Mouse (Mus musculus): ENCODE data around the gene Cox6a2. TPM values are rescaled to one million over a fixed set of nuclear protein-coding genes. Genes with fewer than 3 reads are reported as not detected.
"Not testable (repeated sequence)": the region's sequence is repeated elsewhere in the genome, so short reads cannot be mapped to it uniquely, and the experiment has no call there.

Gene Cox6a2
- polyA plus RNA-seq, 1 experiment from 2014 or later = 0.24 TPM

DNA sequence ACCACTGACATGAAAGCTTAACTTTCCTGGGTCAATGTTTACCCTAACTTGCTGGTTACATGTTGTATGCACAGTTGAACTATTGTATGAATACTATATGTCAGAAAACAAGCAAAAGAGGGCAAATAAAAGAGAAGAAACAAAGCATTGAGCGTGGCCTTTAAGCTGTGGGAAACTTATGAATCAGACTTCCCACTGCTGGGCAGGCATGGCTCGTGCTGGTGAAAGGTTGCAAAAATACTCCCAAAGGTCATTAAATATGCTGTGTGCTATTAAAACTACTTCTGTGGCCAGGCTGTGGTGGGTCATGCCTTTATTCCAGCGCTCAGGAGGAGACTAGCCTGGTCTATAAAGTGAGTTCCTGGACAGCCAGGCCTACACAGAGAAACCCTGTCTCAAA, 36.2 kb downstream of the Cox6a2 start:
- H3K27ac ChIP-seq (replicated peaks) = no peak overlapping the region
- TF ChIP-seq EP300 (optimal IDR thresholded peaks at IDR 0.05) (no peak), CTCF (IDR thresholded peaks at IDR 0.05; ENCODE audit: low read depth) (no peak)
- no peaks in the 10 kb centered on the region for H3K27me3 ChIP-seq (ENCODE audit: control insufficient read depth, insufficient read depth, low read length)
- H3K4me2 ChIP-seq (replicated peaks; ENCODE audit: low read depth) = no peak overlapping the region
- no peaks in the 10 kb centered on the region for H3K36me3 ChIP-seq (ENCODE audit: control insufficient read depth, insufficient read depth, low read length)
- no peak overlapping the region for H3K4me3 ChIP-seq (ENCODE audit: low read depth, low read length)
- H3K9ac ChIP-seq (ENCODE audit: low read length) = no peak overlapping the region
- ATAC-seq (ENCODE audit: low FRiP score, low TSS enrichment) (peak; percentile 47; the same call in 1 of the 2 replicates), DNase-seq (ENCODE audit: low spot score) (no peak)
- H3K9me3 ChIP-seq (ENCODE audit: control insufficient read depth, low read length) = no peaks in the 10 kb centered on the region
- H3K4me1 ChIP-seq (replicated peaks; ENCODE audit: control insufficient read depth, insufficient read depth) = no peaks in the 10 kb centered on the region
- WGBS = 63% methylated on average over 3 of the region's 3 CpGs

DNA sequence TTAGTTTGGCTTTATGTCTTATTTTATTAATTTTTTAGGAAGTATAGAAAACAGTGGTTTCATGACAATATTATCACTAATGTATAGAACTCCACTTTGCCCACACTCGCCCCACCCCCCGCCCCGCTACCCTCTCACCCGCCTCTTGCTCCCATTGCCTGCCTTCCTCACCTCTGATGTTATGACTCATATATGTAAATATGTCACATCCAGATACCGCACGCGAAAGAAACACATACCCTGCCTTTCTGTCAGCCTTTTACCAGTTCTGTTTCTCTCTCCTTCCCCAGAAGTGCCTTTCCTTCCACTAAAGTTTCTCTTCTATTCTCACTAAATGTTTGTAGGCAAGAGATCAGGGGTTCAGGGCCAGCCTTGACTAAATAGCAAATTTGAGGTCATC, 39.8 kb downstream of the Cox6a2 start:
- WGBS = 47% methylated on average over 7 of the region's 7 CpGs
- Histone ChIP-seq H3K27me3 (ENCODE audit: control insufficient read depth, insufficient read depth, low read length) (no peaks in the 10 kb centered on the region), H3K4me1 (replicated peaks; ENCODE audit: control insufficient read depth, insufficient read depth) (no peaks in the 10 kb centered on the region), H3K4me3 (ENCODE audit: low read depth, low read length) (no peak overlapping the region), H3K9ac (ENCODE audit: low read length) (no peak overlapping the region), H3K4me2 (replicated peaks; ENCODE audit: low read depth) (no peak overlapping the region), H3K36me3 (ENCODE audit: control insufficient read depth, insufficient read depth, low read length) (no peaks in the 10 kb centered on the region), H3K27ac (replicated peaks) (no peak overlapping the region), H3K9me3 (ENCODE audit: control insufficient read depth, low read length) (no peaks in the 10 kb centered on the region)
- TF ChIP-seq CTCF (IDR thresholded peaks at IDR 0.05; ENCODE audit: low read depth) = no peak
- no peak for TF ChIP-seq EP300 (optimal IDR thresholded peaks at IDR 0.05)
- DNase-seq (ENCODE audit: low spot score) (peak; percentile 31), ATAC-seq (ENCODE audit: low FRiP score, low TSS enrichment) (peak; percentile 60; the same call in 1 of the 2 replicates)

DNA sequence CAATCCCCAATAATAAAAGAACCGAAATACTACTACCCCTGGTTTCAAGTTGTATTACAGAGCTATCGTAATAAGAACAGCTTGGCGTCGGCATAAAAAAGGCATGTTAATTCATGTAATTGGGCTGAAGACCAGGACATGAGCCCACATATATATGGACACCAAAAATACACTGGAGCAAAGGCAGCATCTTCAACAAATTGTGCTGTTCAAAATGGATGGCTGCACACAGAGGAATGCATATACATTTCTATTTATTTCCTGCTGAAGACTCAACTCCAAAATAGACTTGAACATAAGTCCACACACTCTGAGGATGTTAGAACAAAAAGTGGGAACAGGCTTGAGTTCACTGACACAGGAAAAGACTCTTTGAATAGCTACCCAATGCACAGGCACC, 42.2 kb downstream of the Cox6a2 start:
- 96% methylated on average over 4 of the region's 4 CpGs for WGBS
- no peaks in the 10 kb centered on the region for H3K9me3 ChIP-seq (ENCODE audit: control insufficient read depth, low read length)
- H3K36me3 ChIP-seq (ENCODE audit: control insufficient read depth, insufficient read depth, low read length) = no peaks in the 10 kb centered on the region
- no peak overlapping the region for H3K4me2 ChIP-seq (replicated peaks; ENCODE audit: low read depth)
- H3K27me3 ChIP-seq (ENCODE audit: control insufficient read depth, insufficient read depth, low read length) = no peaks in the 10 kb centered on the region
- no peak overlapping the region for H3K4me3 ChIP-seq (ENCODE audit: low read depth, low read length)
- no peak overlapping the region for H3K27ac ChIP-seq (replicated peaks)
- no peaks in the 10 kb centered on the region for H3K4me1 ChIP-seq (replicated peaks; ENCODE audit: control insufficient read depth, insufficient read depth)
- no peak for ATAC-seq (ENCODE audit: low FRiP score, low TSS enrichment)
- no peak for TF ChIP-seq CTCF (IDR thresholded peaks at IDR 0.05; ENCODE audit: low read depth)
- no peak for TF ChIP-seq EP300 (optimal IDR thresholded peaks at IDR 0.05)
- no peak overlapping the region for H3K9ac ChIP-seq (ENCODE audit: low read length)
- DNase-seq (ENCODE audit: low spot score) = no peak

DNA sequence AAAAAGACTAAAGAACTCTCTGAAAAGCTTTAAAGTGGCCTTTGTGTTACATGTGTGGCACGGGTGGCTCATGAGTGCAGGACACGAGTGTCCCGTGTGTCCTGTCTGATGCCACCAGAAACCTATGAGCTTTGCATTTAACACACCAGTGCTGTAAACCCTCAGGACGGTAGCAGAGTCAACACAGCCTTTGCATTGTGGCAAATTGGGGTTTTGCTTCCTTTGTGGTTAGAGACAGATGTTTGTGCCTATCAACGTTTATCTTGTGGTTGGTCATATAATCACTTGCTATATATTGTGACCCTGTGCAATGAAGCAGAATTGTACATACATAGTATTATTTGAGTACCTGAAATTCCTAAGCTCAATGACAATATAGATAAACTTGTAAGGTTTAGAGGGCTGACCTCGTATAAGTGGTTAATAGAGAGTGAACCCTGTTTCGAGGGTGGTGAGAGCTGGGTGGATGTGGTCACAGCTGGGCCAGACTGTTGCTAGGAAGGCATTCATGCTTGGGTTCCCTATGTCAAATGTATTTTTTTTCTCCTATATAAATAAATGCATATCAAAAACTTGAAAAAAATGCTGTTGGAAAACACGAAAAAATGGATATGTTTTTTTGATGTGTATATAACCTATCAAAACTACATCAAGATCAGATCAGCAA, 47.4 kb downstream of the Cox6a2 start:
- H3K4me1 ChIP-seq (replicated peaks; ENCODE audit: control insufficient read depth, insufficient read depth); H3K4me3 ChIP-seq (ENCODE audit: low read depth, low read length): not testable (repeated sequence)
- WGBS = 60% methylated on average over 7 of the region's 8 CpGs

More for the DNA sequence above, 47.4 kb downstream of the Cox6a2 start:
- not testable (repeated sequence) for ATAC-seq (ENCODE audit: low FRiP score, low TSS enrichment); H3K4me2 ChIP-seq (replicated peaks; ENCODE audit: low read depth); H3K9ac ChIP-seq (ENCODE audit: low read length); H3K27me3 ChIP-seq (ENCODE audit: control insufficient read depth, insufficient read depth, low read length); H3K27ac ChIP-seq (replicated peaks); H3K36me3 ChIP-seq (ENCODE audit: control insufficient read depth, insufficient read depth, low read length); H3K9me3 ChIP-seq (ENCODE audit: control insufficient read depth, low read length); DNase-seq (ENCODE audit: low spot score)

Other genes starting within 250 kb of the Cox6a2 start
- gene Fus, start 238.9 kb downstream of the Cox6a2 start, polyA plus RNA-seq (2015; fragmentation: Nextera tagmentation; extraction: Ambion mirVana) = 124 and 130 TPM in 2 replicates
- gene Pycard, start 212.5 kb downstream of the Cox6a2 start, polyA plus RNA-seq (2015; fragmentation: Nextera tagmentation; extraction: Ambion mirVana) = 266 and 273 TPM in 2 replicates
- gene Trim72, start 202.4 kb downstream of the Cox6a2 start, polyA plus RNA-seq (2015; fragmentation: Nextera tagmentation; extraction: Ambion mirVana) = 0.38 and 0.52 TPM in 2 replicates
- gene Itgam, start 143.7 kb downstream of the Cox6a2 start, polyA plus RNA-seq (2015; fragmentation: Nextera tagmentation; extraction: Ambion mirVana) = 0.91 and 0.99 TPM in 2 replicates
- gene Gm49368, start 143.7 kb downstream of the Cox6a2 start, polyA plus RNA-seq (2015; fragmentation: Nextera tagmentation; extraction: Ambion mirVana) = not detected in 2 replicates
- 0.19 and 0.22 TPM in 2 replicates for gene Itgax, start 76.8 kb downstream of the Cox6a2 start, polyA plus RNA-seq (2015; fragmentation: Nextera tagmentation; extraction: Ambion mirVana)
- not detected in 2 replicates for gene Itgad, start 52.0 kb downstream of the Cox6a2 start, polyA plus RNA-seq (2015; fragmentation: Nextera tagmentation; extraction: Ambion mirVana)
- gene Armc5, start 31.0 kb upstream of the Cox6a2 start, polyA plus RNA-seq (2015; fragmentation: Nextera tagmentation; extraction: Ambion mirVana) = 10.7 and 12.4 TPM in 2 replicates
- 4.6 and 5.0 TPM in 2 replicates for gene 9130023H24Rik, start 31.6 kb upstream of the Cox6a2 start, polyA plus RNA-seq (2015; fragmentation: Nextera tagmentation; extraction: Ambion mirVana)
- gene Tgfb1i1, start 40.4 kb upstream of the Cox6a2 start, polyA plus RNA-seq (2015; fragmentation: Nextera tagmentation; extraction: Ambion mirVana) = 167 and 178 TPM in 2 replicates
- 0.63 and 1.0 TPM in 2 replicates for gene Slc5a2, start 59.3 kb upstream of the Cox6a2 start, polyA plus RNA-seq (2015; fragmentation: Nextera tagmentation; extraction: Ambion mirVana)
- 17.0 and 19.4 TPM in 2 replicates for gene BC017158, start 91.8 kb upstream of the Cox6a2 start, polyA plus RNA-seq (2015; fragmentation: Nextera tagmentation; extraction: Ambion mirVana)
- gene Rgs10, start 212.4 kb upstream of the Cox6a2 start, polyA plus RNA-seq (2015; fragmentation: Nextera tagmentation; extraction: Ambion mirVana) = 24.5 and 28.9 TPM in 2 replicates

Measured in stomach, postnatal 0 days (tissue).